Mouse (Mus musculus) neural tube, embryonic 15.5 days (tissue): ENCODE results near the gene Zg16. TPM values are rescaled to one million over a fixed set of nuclear protein-coding genes. Genes with fewer than 3 reads are reported as not detected.
"Not testable (repeated sequence)": the region's sequence is repeated elsewhere in the genome, so short reads cannot be mapped to it uniquely, and the experiment has no call there.

Experiments
- ATAC-seq: fragments of 200-750 bp; cut with Nextera tagmentation; 2 replicates; pipeline ENCODE4 v1.8.0; 2017; ENCODE audit warnings: mild to moderate bottlenecking, moderate TSS enrichment, moderate library complexity; ENCODE audit not compliant: low FRiP score
- H3K27ac ChIP-seq: fragments of 300-500 bp; sonication (generic); replicated peaks from 2 replicates; pipeline ENCODE4 v1.5.1; 2015; ENCODE audit warnings: mild to moderate bottlenecking, inconsistent platforms
- H3K27me3 ChIP-seq: fragments of 300-500 bp; sonication (generic); replicated peaks from 2 replicates; pipeline ENCODE4 v1.6.1; 2015; ENCODE audit warnings: inconsistent platforms
- H3K36me3 ChIP-seq: fragments of 300-500 bp; sonication (generic); 2 replicates; pipeline ENCODE4 v1.6.1; 2015; ENCODE audit warnings: inconsistent platforms
- H3K4me1 ChIP-seq: fragments of 300-500 bp; sonication (generic); 2 replicates; pipeline ENCODE4 v1.6.1; 2015; ENCODE audit warnings: inconsistent platforms
- H3K4me2 ChIP-seq: fragments of 300-500 bp; sonication (generic); 2 replicates; pipeline ENCODE4 v1.6.1; 2015; ENCODE audit warnings: inconsistent platforms, mild to moderate bottlenecking, moderate library complexity
- H3K4me3 ChIP-seq: fragments of 300-500 bp; sonication (generic); replicated peaks from 2 replicates; pipeline ENCODE4 v1.5.1; 2015; ENCODE audit warnings: mild to moderate bottlenecking, inconsistent platforms
- H3K9ac ChIP-seq: fragments of 300-500 bp; sonication (generic); replicated peaks from 2 replicates; pipeline ENCODE4 v1.6.1; 2015; ENCODE audit warnings: mild to moderate bottlenecking, inconsistent platforms
- H3K9me3 ChIP-seq: fragments of 300-500 bp; sonication (generic); replicated peaks from 2 replicates; pipeline ENCODE4 v1.6.1; 2016; ENCODE audit warnings: inconsistent platforms
- WGBS: fragments of 180-500 bp; shearing (Covaris S2); methylation state at CpG from one replicate; pipeline ENCODE4 v1.1.7; 2015; ENCODE audit warnings: mixed read lengths; 5-methylcytosine and 5-hydroxymethylcytosine counted together
- polyA plus RNA-seq: library from polyadenylated mRNA; unstranded; fragments of >200 nt; fragmentation: Nextera tagmentation; extraction: Ambion mirVana; gene quantifications from 2 replicates; pipeline ENCODE4 v1.2.1, GENCODE M21; 2015

Gene Zg16
- not detected in 2 replicates for polyA plus RNA-seq

DNA sequence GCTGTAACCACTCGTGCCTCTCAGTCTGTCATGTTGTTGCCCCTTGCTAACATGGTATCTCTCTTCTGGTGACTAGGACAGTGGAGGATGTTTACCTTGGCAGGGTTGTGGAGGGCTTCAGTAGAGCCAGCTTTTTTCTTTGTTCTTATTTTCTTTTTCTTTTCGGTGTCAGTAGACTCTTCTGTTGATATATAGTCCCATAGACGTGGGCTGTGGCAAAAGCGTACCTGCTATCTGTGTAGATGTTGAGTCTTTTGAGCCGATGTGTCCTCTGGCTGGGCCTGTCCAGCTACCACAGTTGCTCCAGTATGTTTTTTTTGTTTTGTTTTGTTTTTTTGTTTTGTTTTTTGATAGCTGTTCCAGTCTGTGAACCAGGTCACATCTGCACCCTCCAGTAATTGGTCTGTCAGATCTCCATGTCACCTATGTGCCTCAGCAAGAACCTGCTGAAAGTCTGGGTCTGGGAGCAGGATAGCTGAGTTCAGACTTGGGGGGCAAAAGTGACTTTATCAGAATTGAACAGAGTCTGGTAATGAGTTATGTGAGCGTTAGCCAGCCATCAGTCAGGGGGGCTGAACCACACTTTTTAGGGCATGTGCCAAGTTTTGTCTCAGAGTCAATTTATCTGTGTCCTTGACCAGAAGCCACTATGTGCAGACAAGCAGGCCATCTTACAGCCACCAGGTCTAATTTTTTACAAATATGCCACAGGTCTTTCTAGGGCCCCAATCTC lies at the start of gene Zg16:
Gene Zg16, minus strand, starts transcription at position 51 of the 733 bp plus-strand sequence.
- not testable (repeated sequence) for H3K36me3 ChIP-seq, H3K4me3 ChIP-seq, H3K27me3 ChIP-seq, ATAC-seq, H3K9ac ChIP-seq, H3K4me2 ChIP-seq, H3K27ac ChIP-seq, H3K9me3 ChIP-seq, H3K4me1 ChIP-seq
- 86% methylated on average over 6 of the region's 6 CpGs for WGBS

DNA sequence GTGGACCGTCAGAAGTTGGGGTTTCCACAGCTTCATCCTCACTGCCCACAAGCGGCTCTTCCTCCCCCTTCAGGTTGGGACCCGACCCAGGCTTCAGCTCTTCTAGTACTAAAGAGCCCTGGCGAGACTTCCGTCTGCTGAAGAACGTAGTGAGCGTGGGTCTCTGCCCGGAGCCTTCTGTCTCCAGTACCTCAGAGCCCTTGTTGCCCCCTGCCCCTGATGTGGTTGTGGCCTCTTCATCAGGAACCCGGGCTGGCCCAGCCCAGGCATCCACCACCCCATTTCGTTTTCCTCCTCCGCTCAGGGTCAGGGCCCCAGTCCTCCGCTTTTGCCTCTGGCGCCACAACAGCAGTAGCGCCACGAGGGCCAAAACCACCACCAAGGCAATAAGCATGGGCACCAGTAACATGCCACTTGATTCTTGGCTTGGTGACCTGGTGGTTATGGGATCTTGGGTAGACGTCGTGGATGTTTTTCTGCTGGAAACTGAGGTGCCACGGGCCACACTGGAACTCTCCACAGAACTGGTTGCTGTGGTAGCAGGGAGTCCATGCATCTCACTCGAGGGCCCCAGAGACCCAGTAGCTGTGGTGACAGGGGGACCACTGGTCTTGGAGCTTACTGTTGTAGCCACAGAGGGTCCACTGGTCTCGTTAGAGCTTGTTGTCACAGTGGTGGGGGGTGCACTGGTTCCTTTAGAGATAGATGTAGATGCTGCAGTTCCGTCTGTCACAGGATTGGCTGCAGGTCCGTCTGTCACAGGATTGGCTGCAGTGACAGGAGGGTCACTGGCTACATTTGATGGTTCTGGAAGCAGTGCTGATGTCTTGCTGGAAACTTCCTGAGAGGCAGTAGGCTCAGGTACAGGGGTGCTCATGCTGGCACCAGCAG lies 49.3 kb upstream of the Zg16 start:
- no peak for ATAC-seq
- Histone ChIP-seq H3K36me3 (no peaks in the 10 kb centered on the region), H3K27ac (no peak overlapping the region), H3K4me1 (no peaks in the 10 kb centered on the region), H3K9me3 (no peaks in the 10 kb centered on the region), H3K9ac (no peak overlapping the region), H3K4me3 (no peak overlapping the region), H3K4me2 (no peak overlapping the region), H3K27me3 (no peaks in the 10 kb centered on the region)
- WGBS = 87% methylated on average over 22 of the region's 22 CpGs

DNA sequence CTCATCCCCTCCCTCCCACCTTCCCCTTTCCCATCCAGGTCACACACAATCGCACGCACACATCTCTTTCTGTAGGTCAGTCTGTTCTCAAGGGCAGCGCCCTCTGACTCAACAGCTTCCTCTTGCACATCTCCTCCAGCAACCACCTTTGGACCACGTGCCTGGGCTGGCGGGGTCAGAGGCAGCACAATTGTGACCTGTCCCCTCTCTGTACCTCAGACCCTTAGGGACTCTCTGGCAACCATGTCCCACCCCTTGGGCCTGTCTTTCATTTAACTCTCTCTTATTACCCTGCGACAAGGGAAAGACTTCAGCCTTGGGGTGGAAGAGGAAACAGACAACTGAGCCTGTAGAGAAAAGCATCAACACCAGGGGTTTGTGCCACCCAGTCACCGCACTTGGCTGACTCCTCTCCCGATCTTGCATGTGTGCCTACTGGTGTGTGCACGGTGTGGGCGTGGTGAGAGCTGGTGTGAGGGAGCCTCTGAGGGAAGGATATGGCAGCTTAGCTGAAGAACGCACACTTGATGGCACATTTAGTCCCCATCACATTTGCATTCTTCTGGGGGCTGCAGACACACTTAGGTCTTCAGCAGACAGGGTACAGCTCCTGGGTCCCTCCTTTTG lies 47.8 kb upstream of the Zg16 start:
- no peak overlapping the region for H3K4me2 ChIP-seq
- no peak overlapping the region for H3K9ac ChIP-seq
- WGBS = 81% methylated on average over 11 of the region's 11 CpGs
- no peaks in the 10 kb centered on the region for H3K9me3 ChIP-seq
- no peaks in the 10 kb centered on the region for H3K27me3 ChIP-seq
- H3K4me1 ChIP-seq = no peaks in the 10 kb centered on the region
- H3K36me3 ChIP-seq = no peaks in the 10 kb centered on the region
- H3K4me3 ChIP-seq = no peak overlapping the region
- ATAC-seq = no peak
- H3K27ac ChIP-seq = no peak overlapping the region

DNA sequence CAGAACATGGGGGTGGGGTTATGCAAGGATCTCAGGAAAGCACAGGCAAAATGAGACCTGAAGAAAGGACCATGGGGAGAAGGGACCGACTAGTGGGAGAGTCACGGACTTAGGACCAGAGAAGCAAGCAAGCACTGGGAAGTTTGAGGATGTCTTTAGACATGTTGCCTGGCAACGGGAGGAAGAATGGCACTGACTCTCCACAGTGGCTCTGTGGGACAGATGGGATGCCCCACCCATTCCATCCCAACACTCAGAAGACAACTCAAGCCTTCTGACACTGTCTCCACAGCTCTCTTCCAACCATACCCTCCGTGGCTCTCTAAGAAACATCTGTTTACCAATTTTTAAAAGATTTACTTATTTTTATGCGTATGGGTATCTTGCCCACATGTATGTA lies 46.0 kb upstream of the Zg16 start:
- Histone ChIP-seq H3K9me3 (no peaks in the 10 kb centered on the region), H3K4me3 (no peak overlapping the region), H3K36me3 (no peaks in the 10 kb centered on the region), H3K9ac (no peak overlapping the region), H3K27me3 (no peaks in the 10 kb centered on the region), H3K4me1 (no peaks in the 10 kb centered on the region), H3K27ac (no peak overlapping the region), H3K4me2 (no peak overlapping the region)
- WGBS = 49% methylated on average over 5 of the region's 5 CpGs
- ATAC-seq = no peak

DNA sequence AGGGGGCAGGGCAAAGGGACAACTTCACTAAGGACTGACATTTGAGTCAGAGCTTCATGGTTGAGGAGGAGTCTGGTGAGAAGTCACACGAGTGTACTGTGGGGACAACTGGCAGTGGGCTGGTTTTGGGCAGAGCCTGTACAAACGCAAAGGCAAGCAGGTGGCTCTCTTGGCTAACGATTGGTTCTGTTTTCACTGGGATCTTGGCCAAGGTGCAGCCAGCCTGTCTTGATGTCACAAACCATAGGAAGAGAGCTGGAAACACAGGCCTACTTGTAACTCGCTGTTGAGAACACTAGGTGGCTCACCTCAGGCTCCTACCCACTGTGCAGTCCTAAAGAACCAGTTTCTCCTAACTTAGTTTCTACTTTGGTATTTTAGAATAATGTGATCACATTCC lies 42.5 kb upstream of the Zg16 start:
- H3K4me3 ChIP-seq = no peak overlapping the region
- no peaks in the 10 kb centered on the region for H3K9me3 ChIP-seq
- 17% methylated on average over 4 of the region's 4 CpGs for WGBS
- H3K27ac ChIP-seq = no peak overlapping the region
- no peaks in the 10 kb centered on the region for H3K27me3 ChIP-seq
- H3K9ac ChIP-seq = no peak overlapping the region
- no peaks in the 10 kb centered on the region for H3K4me1 ChIP-seq
- ATAC-seq = no peak
- no peaks in the 10 kb centered on the region for H3K36me3 ChIP-seq
- H3K4me2 ChIP-seq = no peak overlapping the region

DNA sequence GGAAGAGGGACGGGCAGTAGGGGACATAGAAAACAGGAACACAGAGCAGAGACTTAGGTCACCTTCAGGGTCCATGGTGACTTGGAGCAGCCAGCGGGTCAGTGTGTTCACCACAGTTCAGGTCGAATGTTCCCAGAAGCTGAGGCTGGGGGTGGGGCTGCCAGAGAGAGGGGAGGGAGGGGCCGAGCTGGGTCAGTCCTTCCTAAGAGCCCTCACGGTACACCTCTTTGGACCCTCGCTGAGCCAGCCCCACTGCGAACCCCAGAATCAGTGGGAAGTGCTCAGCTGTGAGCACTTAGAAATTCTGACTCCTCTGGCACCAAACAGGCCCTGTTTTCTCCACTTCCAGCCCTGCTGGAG lies 34.8 kb upstream of the Zg16 start, which contains the start of gene Qprt:
Gene Qprt, minus strand, starts transcription at position 316 of the 360 bp plus-strand sequence.
- no peak within 1 kb of the TSS for H3K9ac ChIP-seq
- H3K36me3 ChIP-seq = no peaks in the 10 kb centered on the region
- WGBS = 6% methylated on average over 7 of the region's 7 CpGs
- no peaks in the 10 kb centered on the region; the same call in 1 of the 2 replicates for H3K9me3 ChIP-seq
- H3K4me2 ChIP-seq = 0 out of 2 replicates have a peak within 1 kb of the TSS, but pooled peaks have one; percentile 5
- H3K4me3 ChIP-seq = no peak within 1 kb of the TSS
- 0 out of 2 replicates have a peak, but pooled peaks cover 8% of the 10 kb centered on the region for H3K4me1 ChIP-seq
- H3K27me3 ChIP-seq = peaks cover 26% of the 10 kb centered on the region
- ATAC-seq = no peak
- H3K27ac ChIP-seq = no peak within 1 kb of the TSS

DNA sequence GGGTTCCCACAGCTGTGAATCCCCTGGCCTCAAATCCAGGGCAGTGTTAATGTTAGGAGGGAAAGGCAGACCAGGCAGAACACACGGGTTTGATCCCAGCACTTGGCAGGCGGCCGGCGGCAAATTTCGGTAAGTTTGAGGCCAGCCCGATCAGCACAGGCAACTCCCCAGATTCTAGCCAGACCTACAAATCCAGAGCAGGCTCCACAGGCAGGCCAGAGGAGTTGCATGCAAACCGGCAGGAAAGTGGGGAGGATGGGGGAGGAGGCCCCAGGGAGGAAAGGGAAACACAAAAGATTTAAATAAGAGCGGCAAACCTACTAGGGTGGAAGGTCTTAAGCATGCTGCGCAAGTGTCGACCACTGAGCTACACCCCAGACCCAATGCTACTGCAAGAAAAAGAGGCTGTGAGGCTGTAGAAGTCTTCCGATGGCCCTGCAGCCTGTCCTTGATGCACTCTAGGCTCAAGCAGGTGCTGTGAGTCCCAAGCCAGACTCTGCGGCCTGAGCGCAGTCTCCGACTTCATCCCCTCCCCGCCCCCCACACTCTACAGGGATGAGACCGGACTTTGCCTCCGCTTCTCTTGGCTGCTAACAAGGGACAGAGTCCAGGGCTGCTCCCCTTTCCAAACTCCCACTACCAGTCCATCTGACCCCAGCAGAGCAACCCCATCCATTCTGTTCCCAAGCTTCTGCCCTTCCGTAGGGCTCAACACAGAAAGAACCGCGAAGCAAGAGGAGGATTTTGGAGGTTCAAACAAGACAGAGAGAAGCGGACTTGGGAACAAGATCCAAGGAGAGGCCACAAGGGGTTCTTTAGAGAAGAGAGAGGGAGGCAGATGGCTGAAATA lies 34.2 kb upstream of the Zg16 start:
- ATAC-seq = no peak
- 0 out of 2 replicates have a peak overlapping the region, but pooled peaks have one; percentile 5 for H3K4me2 ChIP-seq
- 0 out of 2 replicates have a peak, but pooled peaks cover 8% of the 10 kb centered on the region for H3K4me1 ChIP-seq
- H3K27me3 ChIP-seq = peaks cover 26% of the 10 kb centered on the region
- H3K27ac ChIP-seq = no peak overlapping the region
- H3K36me3 ChIP-seq = no peaks in the 10 kb centered on the region
- H3K9ac ChIP-seq = no peak overlapping the region
- 17% methylated on average over 21 of the region's 21 CpGs for WGBS
- H3K4me3 ChIP-seq = no peak overlapping the region
- H3K9me3 ChIP-seq = no peaks in the 10 kb centered on the region; the same call in 1 of the 2 replicates

DNA sequence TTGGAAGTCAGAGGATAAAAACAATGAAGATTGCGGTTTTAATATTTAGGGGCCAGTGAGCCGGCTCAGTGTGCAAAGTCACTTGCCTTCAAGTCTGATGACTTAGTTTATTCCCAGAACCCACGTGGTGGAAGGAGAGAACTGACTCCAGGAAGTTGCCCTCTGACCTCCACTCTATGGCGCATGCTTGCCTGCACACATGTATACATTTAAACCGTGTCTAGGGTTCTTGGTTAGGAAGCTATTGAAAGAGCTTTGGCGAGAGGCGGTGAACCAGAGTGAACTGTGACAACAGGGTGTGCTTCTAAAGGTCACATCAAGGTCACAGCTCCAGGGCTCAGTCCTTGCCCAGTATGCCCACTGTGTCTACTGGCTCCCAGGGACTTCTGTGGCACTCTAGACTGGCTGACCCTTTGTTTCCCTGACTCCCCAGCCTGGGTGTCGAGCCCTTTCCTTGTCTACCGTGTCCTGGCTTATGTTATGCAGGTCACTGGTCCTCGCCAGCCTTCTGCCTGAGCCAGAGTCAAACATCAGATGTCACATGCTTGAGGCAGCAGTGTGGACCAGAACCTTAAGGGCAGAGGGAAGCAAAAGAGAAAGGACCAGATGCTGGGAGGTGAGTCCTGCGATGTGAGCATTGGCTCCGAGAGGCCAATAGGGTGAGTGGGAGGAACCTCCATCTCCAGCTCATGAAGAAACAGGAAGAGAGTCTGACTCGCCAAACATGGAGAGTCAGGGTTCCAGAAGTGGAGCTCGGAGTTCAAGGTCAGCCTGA lies 31.7 kb upstream of the Zg16 start:
- peaks cover 26% of the 10 kb centered on the region for H3K27me3 ChIP-seq
- ATAC-seq = no peak

DNA sequence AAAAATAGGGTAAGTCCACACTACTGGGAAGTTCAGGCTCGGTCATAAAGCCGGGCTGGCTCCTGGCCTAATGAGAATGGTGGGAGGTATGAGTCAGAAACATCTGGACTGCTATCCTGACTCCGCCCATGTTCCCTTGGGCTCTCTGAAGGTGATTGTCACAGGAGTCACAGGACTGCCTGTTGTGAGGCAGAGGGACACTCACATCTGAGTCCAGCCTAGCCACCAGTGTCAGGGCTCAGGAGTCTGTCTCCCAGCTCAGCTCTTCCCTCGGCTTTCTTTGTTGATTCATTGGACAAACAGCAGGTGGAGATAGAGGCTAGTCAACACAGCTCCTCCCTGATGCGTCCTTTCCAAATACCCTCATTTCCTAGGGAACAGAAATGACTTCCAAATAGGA lies 30.8 kb upstream of the Zg16 start:
- no peak for ATAC-seq

More for the DNA sequence above, 31.7 kb upstream of the Zg16 start:
- no peaks in the 10 kb centered on the region for H3K36me3 ChIP-seq
- no peak overlapping the region for H3K27ac ChIP-seq
- no peak overlapping the region for H3K4me2 ChIP-seq
- 0 out of 2 replicates have a peak, but pooled peaks cover 8% of the 10 kb centered on the region for H3K4me1 ChIP-seq
- WGBS = 44% methylated on average over 14 of the region's 14 CpGs
- H3K9ac ChIP-seq = no peak overlapping the region
- H3K9me3 ChIP-seq = no peaks in the 10 kb centered on the region
- H3K4me3 ChIP-seq = no peak overlapping the region

DNA sequence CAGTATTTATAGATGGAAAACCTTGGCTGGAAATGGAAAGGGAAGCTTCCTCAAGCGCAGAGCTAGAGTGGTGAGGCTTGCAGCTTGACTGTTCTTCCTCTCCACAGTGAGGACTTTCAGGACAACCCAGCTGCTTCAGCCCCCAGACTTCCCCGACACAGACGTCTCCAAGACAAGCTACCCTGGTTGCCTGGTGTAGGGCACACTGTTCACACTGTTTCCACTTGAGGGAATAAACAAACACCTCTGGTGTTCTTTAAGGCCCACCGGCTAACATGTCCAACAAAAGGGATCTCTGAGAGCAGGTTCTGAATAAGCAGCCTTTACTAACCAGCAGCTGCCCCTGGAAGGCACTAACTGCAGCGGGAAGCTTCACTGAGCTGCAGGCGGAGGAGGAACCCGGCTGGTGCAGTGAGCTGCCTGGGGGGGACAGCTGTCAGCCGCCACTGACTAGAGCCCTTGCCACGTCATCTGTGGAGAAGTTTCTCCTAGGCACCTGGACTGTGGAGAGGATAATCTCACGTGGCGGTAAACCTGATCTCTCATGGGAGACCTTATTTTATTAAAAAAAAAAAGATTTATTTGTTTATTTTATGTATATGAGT lies 29.3 kb upstream of the Zg16 start:
- Histone ChIP-seq H3K27ac (no peak overlapping the region), H3K9ac (no peak overlapping the region), H3K27me3 (peaks cover 14% of the 10 kb centered on the region), H3K4me1 (0 out of 2 replicates have a peak, but pooled peaks cover 5% of the 10 kb centered on the region), H3K36me3 (no peaks in the 10 kb centered on the region), H3K4me2 (no peak overlapping the region), H3K9me3 (no peaks in the 10 kb centered on the region), H3K4me3 (no peak overlapping the region)
- ATAC-seq = no peak
- 44% methylated on average over 11 of the region's 11 CpGs for WGBS

More for the DNA sequence above, 30.8 kb upstream of the Zg16 start:
- Histone ChIP-seq H3K9me3 (no peaks in the 10 kb centered on the region), H3K4me3 (no peak overlapping the region), H3K4me1 (0 out of 2 replicates have a peak, but pooled peaks cover 8% of the 10 kb centered on the region), H3K27me3 (peaks cover 26% of the 10 kb centered on the region), H3K9ac (no peak overlapping the region), H3K36me3 (no peaks in the 10 kb centered on the region), H3K27ac (no peak overlapping the region), H3K4me2 (peak overlapping the region; percentile 22; the same call in 1 of the 2 replicates)
- 39% methylated on average over 5 of the region's 5 CpGs for WGBS
